In the genomic region with DNA sequence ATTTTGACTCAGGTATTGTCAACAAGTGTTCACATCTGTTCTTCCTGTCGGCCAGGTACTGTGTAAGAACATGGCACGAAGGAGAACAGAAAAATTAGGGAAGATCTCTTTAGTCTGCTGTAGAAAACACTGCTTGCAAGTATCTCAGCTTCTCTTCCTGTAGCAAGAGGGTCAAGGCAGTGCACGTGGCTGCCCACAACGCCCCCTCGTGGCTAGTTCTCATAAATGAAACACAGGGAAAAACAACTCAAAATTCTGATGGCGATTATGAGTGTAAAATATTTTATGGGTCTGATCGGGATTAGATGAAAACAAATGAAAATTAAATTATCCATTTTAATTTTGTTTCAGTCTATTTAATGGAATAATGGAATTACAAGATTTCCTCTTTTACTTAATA, we compare ENCODE assay signal across 9 mouse cellular contexts.
DNase-seq lines count a peak whose midpoint lies in the region; ATAC-seq and TF ChIP-seq lines count a peak whose summit lies in the region.
"Had no signal": no experiment of that assay in that cellular context is flagged by ENCODE, and none has a peak within 500 bp of the region (broad histone marks: within the 10 kb centered on the region; RNA-seq: fewer than 3 reads in every experiment).

No protein-coding gene starts in this region.

- H3K4me3 ChIP-seq in hindbrain, embryonic 10.5 days = no peak overlapping the region
- H3K4me3 ChIP-seq in hindbrain, embryonic 16.5 days (ENCODE audit: low read length) = no peak overlapping the region
- H3K4me3 ChIP-seq in bone marrow, adult 2 months (replicated peaks; ENCODE audit: control insufficient read depth, low read depth, low read length) = no peak overlapping the region

- peaks cover 17% of the 10 kb centered on the region for H3K27me3 ChIP-seq in hindbrain, embryonic 10.5 days (ENCODE audit: insufficient read depth, poor library complexity, severe bottlenecking)
- H3K27me3 ChIP-seq in hindbrain, embryonic 16.5 days (replicated peaks; ENCODE audit: control insufficient read depth, insufficient read depth, low read length) = no peaks in the 10 kb centered on the region

- no peaks in the 10 kb centered on the region for H3K9me3 ChIP-seq in hindbrain, embryonic 10.5 days
- no peaks in the 10 kb centered on the region for H3K9me3 ChIP-seq in hindbrain, embryonic 16.5 days (ENCODE audit: control insufficient read depth, low read length)

- peak; percentile 43 for DNase-seq in hindbrain, embryonic 10.5 days (ENCODE audit: low spot score)
- DNase-seq in retina, embryonic 14.5 days (ENCODE audit: low spot score) = peak; percentile 47
- no peak for DNase-seq in retina, postnatal 1 day
- DNase-seq in thymus, postnatal 14 days = peak; percentile 44
- DNase-seq in cerebellum, adult 8-10 months = no peak
- no peak for DNase-seq in layer of hippocampus, adult 9-10 months (ENCODE audit: low spot score)

- no peak for ATAC-seq in hindbrain, embryonic 16.5 days
- ATAC-seq: inflammation-experienced regulatory T-cells, adult 6 months had no signal

- no peak overlapping the region for H3K4me2 ChIP-seq in hindbrain, embryonic 16.5 days (ENCODE audit: low read length)

- H3K4me1 ChIP-seq in hindbrain, embryonic 10.5 days (replicated peaks) = peaks cover 10% of the 10 kb centered on the region; the same call in 1 of the 2 replicates
- H3K4me1 ChIP-seq in hindbrain, embryonic 16.5 days (ENCODE audit: control insufficient read depth, insufficient read depth, low read depth, low read length) = peaks cover 6% of the 10 kb centered on the region; the same call in 1 of the 2 replicates
- no peaks in the 10 kb centered on the region for H3K4me1 ChIP-seq in bone marrow, adult 2 months (ENCODE audit: control insufficient read depth, insufficient read depth, low read length)

- TF ChIP-seq CTCF in bone marrow, adult 2 months (IDR thresholded peaks at IDR 0.05; ENCODE audit: control insufficient read depth, insufficient read depth, low read length) = peak; percentile 39; the same call in 1 of the 2 replicates

- WGBS in hindbrain, embryonic 10.5 days = 57% methylated on average over 7 of the region's 7 CpGs
- WGBS in hindbrain, embryonic 16.5 days = 54% methylated on average over 7 of the region's 7 CpGs
- WGBS in bone marrow, adult 2 months = 41% methylated on average over 7 of the region's 7 CpGs

- no peak overlapping the region for H3K27ac ChIP-seq in hindbrain, embryonic 10.5 days
- H3K27ac ChIP-seq in hindbrain, embryonic 16.5 days (ENCODE audit: low read depth, low read length) = no peak overlapping the region
- no peak overlapping the region for H3K27ac ChIP-seq in bone marrow, adult 2 months (ENCODE audit: control insufficient read depth, insufficient read depth, low read depth, low read length, poor library complexity)

- no peak for TF ChIP-seq POLR2A in bone marrow, adult 2 months (IDR thresholded peaks at IDR 0.05; ENCODE audit: borderline replicate concordance, control insufficient read depth, low read depth, low read length)

- H3K36me3 ChIP-seq in hindbrain, embryonic 10.5 days = no peaks in the 10 kb centered on the region
- H3K36me3 ChIP-seq in hindbrain, embryonic 16.5 days (ENCODE audit: control insufficient read depth, insufficient read depth, low read length) = no peaks in the 10 kb centered on the region

- no peak overlapping the region for H3K9ac ChIP-seq in hindbrain, embryonic 16.5 days (ENCODE audit: low read depth, low read length)

Comparison
In these comparisons a context has a peak if more than half of its experiments do, and no peak if none do; other contexts are left out.
1. DNase-seq: peak in hindbrain, embryonic 10.5 days (single experiment), retina, embryonic 14.5 days (single experiment) and thymus, postnatal 14 days (single experiment); none in retina, postnatal 1 day (single experiment), cerebellum, adult 8-10 months (single experiment) and layer of hippocampus, adult 9-10 months (single experiment).